ENCODE assay signal across 26 mouse cellular contexts in the genomic region with DNA sequence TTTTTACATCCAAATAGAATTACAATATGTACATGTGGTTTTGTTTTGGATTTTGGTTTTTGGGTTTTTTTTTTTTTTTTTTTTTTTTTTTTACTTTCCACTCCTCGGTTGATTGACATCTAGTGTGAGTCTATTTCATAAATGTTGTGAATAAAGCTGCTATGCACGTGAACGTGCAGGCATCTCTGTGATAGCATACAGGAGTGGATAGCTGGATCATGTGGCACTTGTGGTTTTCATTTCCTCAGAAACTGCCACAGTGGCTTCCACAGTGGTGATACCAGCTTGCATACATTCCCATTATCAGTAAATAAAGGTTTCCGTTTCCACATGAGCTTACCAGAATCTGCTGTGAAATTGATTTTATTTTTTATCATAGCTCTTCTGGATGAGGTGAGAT.
DNase-seq lines count a peak whose midpoint lies in the region; ATAC-seq and TF ChIP-seq lines count a peak whose summit lies in the region.
"Had no signal": no experiment of that assay in that cellular context is flagged by ENCODE, and none has a peak within 500 bp of the region (broad histone marks: within the 10 kb centered on the region; RNA-seq: fewer than 3 reads in every experiment).

No protein-coding gene starts in this region.

- H3K4me3 ChIP-seq in MEL (ENCODE audit: control insufficient read depth in 1 of 2, insufficient read depth in 1 of 2, low read depth in 2 of 2, low read length in 2 of 2) = no peak overlapping the region
- no peak overlapping the region for H3K4me3 ChIP-seq in stomach, postnatal 0 days (ENCODE audit: low read depth, low read length)
- H3K4me3 ChIP-seq: embryonic facial prominence, embryonic 12.5 days; embryonic facial prominence, embryonic 15.5 days; heart, adult 2 months; heart, embryonic 10.5 days; heart, embryonic 13.5 days; hindbrain, embryonic 10.5 days; hindbrain, embryonic 13.5 days had no signal

- no peaks in the 10 kb centered on the region for H3K9me3 ChIP-seq in MEL (replicated peaks; ENCODE audit: insufficient read depth, low read length)
- no peaks in the 10 kb centered on the region for H3K9me3 ChIP-seq in stomach, postnatal 0 days (ENCODE audit: control insufficient read depth, low read length)
- H3K9me3 ChIP-seq: embryonic facial prominence, embryonic 12.5 days; embryonic facial prominence, embryonic 15.5 days; heart, embryonic 10.5 days; heart, embryonic 13.5 days; hindbrain, embryonic 10.5 days; hindbrain, embryonic 13.5 days had no signal

- TF ChIP-seq POLR2A in MEL (IDR thresholded peaks at IDR 0.05; ENCODE audit: control insufficient read depth in 1 of 2, insufficient read depth in 1 of 2, low read depth in 1 of 2, low read length in 2 of 2, poor library complexity in 1 of 2) = no peak

- no peaks in the 10 kb centered on the region for H3K79me2 ChIP-seq in MEL (ENCODE audit: control insufficient read depth, insufficient read depth, low read length, poor library complexity)

- DNase-seq in 416B (ENCODE audit: low read depth) (peak; percentile 98), MEL (ENCODE audit: low read depth, low spot score) (peak; percentile 4)
- no peak for DNase-seq in layer of hippocampus, adult 11-12 months (ENCODE audit: low spot score)
- DNase-seq in lung, adult 18-20 months = no peak
- no peak for DNase-seq in thymus, postnatal 25 days
- DNase-seq in stomach, postnatal 0 days (ENCODE audit: low spot score) = no peak
- DNase-seq: adrenal gland, adult 2 months; adrenal gland, postnatal 14 days; cerebellum, adult 11-12 months; cerebellum, adult 8-10 months; cerebellum, postnatal 10 days; cerebellum, postnatal 36 days; forebrain, postnatal 0 days; gastrocnemius, postnatal 25 days; heart, adult 2 months had no signal

- no peak for TF ChIP-seq CTCF in MEL (IDR thresholded peaks at IDR 0.05 in 2 of 3, conservative IDR thresholded peaks at IDR 0.05 in 1 of 3; ENCODE audit: control insufficient read depth in 1 of 3, insufficient read depth in 1 of 3, low read depth in 2 of 3, low read length in 3 of 3, poor library complexity in 1 of 3, severe bottlenecking in 1 of 3)
- TF ChIP-seq CTCF in stomach, postnatal 0 days (IDR thresholded peaks at IDR 0.05; ENCODE audit: low read depth) = no peak

- H3K9ac ChIP-seq in MEL (ENCODE audit: control insufficient read depth, low read depth, low read length, poor library complexity, severe bottlenecking) = no peak overlapping the region
- no peak overlapping the region for H3K9ac ChIP-seq in stomach, postnatal 0 days (ENCODE audit: low read length)
- H3K9ac ChIP-seq: embryonic facial prominence, embryonic 12.5 days; embryonic facial prominence, embryonic 15.5 days; forebrain, postnatal 0 days; heart, embryonic 13.5 days; hindbrain, embryonic 13.5 days had no signal

- H3K27me3 ChIP-seq in MEL (ENCODE audit: control insufficient read depth in 1 of 2, insufficient read depth in 2 of 2, low read length in 2 of 2) = no peaks in the 10 kb centered on the region
- H3K27me3 ChIP-seq in stomach, postnatal 0 days (ENCODE audit: control insufficient read depth, insufficient read depth, low read length) = no peaks in the 10 kb centered on the region
- H3K27me3 ChIP-seq: embryonic facial prominence, embryonic 12.5 days; embryonic facial prominence, embryonic 15.5 days; heart, embryonic 13.5 days; hindbrain, embryonic 13.5 days had no signal

- no peak overlapping the region for H3K4me2 ChIP-seq in stomach, postnatal 0 days (replicated peaks; ENCODE audit: low read depth)
- H3K4me2 ChIP-seq: embryonic facial prominence, embryonic 12.5 days; embryonic facial prominence, embryonic 15.5 days; heart, embryonic 13.5 days; hindbrain, embryonic 13.5 days had no signal

- peak; percentile 100 for ATAC-seq in common myeloid progenitor, adult 5-6 weeks (replicated peaks; ENCODE audit: low read depth, poor library complexity, severe bottlenecking)
- ATAC-seq in megakaryocyte, adult 5-6 weeks (ENCODE audit: poor library complexity, severe bottlenecking) = peak; percentile 24; the same call in 1 of the 2 replicates
- ATAC-seq in stomach, postnatal 0 days (ENCODE audit: low FRiP score, low TSS enrichment) = no peak
- ATAC-seq: forebrain, embryonic 14.5 days; forebrain, postnatal 0 days; hindbrain, postnatal 0 days; inflammation-experienced regulatory T-cells, adult 6 months had no signal

- no peak overlapping the region for H3K27ac ChIP-seq in MEL (ENCODE audit: control insufficient read depth, low read depth, low read length)
- no peak overlapping the region for H3K27ac ChIP-seq in stomach, postnatal 0 days (replicated peaks)
- H3K27ac ChIP-seq: embryonic facial prominence, embryonic 12.5 days; embryonic facial prominence, embryonic 15.5 days; heart, adult 2 months; heart, embryonic 10.5 days; heart, embryonic 13.5 days; hindbrain, embryonic 10.5 days; hindbrain, embryonic 13.5 days; hindbrain, postnatal 0 days had no signal

- no peaks in the 10 kb centered on the region for H3K4me1 ChIP-seq in MEL (ENCODE audit: control insufficient read depth in 1 of 2, insufficient read depth in 2 of 2, low read length in 2 of 2)
- no peaks in the 10 kb centered on the region for H3K4me1 ChIP-seq in stomach, postnatal 0 days (replicated peaks; ENCODE audit: control insufficient read depth, insufficient read depth)
- H3K4me1 ChIP-seq: embryonic facial prominence, embryonic 12.5 days; embryonic facial prominence, embryonic 15.5 days; heart, embryonic 10.5 days; heart, embryonic 13.5 days; hindbrain, embryonic 10.5 days; hindbrain, embryonic 13.5 days had no signal

- WGBS in stomach, postnatal 0 days = 75% methylated on average over 4 of the region's 4 CpGs

- peak in 1 of 2 experiments; percentile 11; a peak in 1 of 4 replicates for TF ChIP-seq EP300 in MEL (IDR thresholded peaks at IDR 0.05; ENCODE audit: low read depth in 1 of 2, low read length in 2 of 2)
- no peak for TF ChIP-seq EP300 in stomach, postnatal 0 days (optimal IDR thresholded peaks at IDR 0.05)

- no peaks in the 10 kb centered on the region for H3K36me3 ChIP-seq in MEL (ENCODE audit: control insufficient read depth in 1 of 2, insufficient read depth in 2 of 2, low read length in 2 of 2)
- H3K36me3 ChIP-seq in stomach, postnatal 0 days (ENCODE audit: control insufficient read depth, insufficient read depth, low read length) = no peaks in the 10 kb centered on the region
- H3K36me3 ChIP-seq: embryonic facial prominence, embryonic 12.5 days; embryonic facial prominence, embryonic 15.5 days; heart, embryonic 10.5 days; heart, embryonic 13.5 days; hindbrain, embryonic 10.5 days; hindbrain, embryonic 13.5 days had no signal

- no peak for TF ChIP-seq RAD21 in MEL (IDR thresholded peaks at IDR 0.05; ENCODE audit: low read depth, low read length)

TF ChIP-seq in MEL, 35 proteins besides CTCF, POLR2A, EP300 and RAD21:
- TF ChIP-seq USF1 (IDR thresholded peaks at IDR 0.05; ENCODE audit: low read depth, low read length) (peak; percentile 25; the same call in 1 of the 2 replicates), JUND (IDR thresholded peaks at IDR 0.05; ENCODE audit: low read depth, low read length) (no peak), BHLHE40 (IDR thresholded peaks at IDR 0.05; ENCODE audit: borderline replicate concordance, low read depth, low read length) (peak; percentile 57; the same call in 1 of the 2 replicates)

Comparison
In these comparisons a context has a peak if more than half of its experiments do, and no peak if none do; other contexts are left out.
1. DNase-seq: peak in 416B (single experiment) and MEL (single experiment); none in layer of hippocampus, adult 11-12 months (single experiment), lung, adult 18-20 months (0 of 2), thymus, postnatal 25 days (single experiment) and stomach, postnatal 0 days (single experiment).